Mouse (Mus musculus): Measurements from ENCODE around the gene Tdp1.
"Not testable (repeated sequence)": the region's sequence is repeated elsewhere in the genome, so short reads cannot be mapped to it uniquely, and the experiment has no call there.

Tdp1 gene

DNA sequence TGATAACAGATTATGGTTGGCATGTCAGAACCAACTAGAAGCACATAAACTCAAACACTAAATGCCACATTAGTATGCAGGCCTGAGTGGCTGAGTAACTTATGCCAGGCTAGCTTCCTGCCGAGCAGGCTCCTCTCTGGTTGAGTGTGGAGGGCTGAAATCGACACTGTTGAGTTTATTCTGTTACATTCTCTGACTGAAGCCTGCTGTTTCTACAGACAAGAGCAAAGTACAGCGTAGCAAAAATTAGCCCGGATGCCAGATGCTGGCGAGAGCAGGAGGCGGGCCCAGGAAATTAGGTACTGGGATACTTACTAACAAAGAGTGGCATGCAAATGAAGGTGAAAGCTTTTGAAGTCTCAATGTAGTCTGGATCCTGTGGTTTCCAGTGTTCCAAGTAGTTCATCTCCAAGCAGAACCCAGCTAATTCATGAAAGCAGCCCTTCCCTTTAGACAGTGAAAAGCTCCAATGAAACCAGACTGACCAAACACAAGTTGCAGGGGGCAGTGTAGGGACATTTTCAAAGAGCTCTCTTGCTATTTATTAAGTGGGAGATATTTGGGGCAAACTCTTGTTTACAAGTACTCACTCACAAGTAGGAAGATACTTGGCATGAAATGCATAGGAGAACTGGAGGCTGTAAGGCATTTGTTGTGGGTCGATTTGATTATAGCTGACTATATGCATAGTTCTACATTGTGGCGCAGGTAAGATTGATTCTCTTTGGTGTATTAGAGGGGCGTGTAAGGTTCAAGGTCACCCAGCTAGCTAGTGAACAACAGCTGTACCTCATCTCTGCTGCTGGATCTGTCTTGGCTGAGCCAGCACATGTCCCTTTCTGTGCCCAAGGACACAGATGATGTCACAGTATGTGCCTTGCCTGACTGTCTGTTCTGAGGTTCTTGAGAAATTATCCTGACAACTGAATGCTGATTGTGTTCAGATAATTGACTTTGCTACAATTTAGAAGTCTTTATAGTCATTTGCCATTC, 74.0 kb downstream of the Tdp1 start:
- no peak for DNase-seq

- DNase-seq = peak; percentile 67
These were observed 75.0 kb downstream of the Tdp1 start for GRCm38 (mm10) chr12:99959291-99959690.

- peak; percentile 67 for DNase-seq
These were observed 75.6 kb downstream of the Tdp1 start for GRCm38 (mm10) chr12:99959930-99960329.

GRCm38 (mm10) chr12:99960675-99961074, 76.4 kb downstream of the Tdp1 start:
- no peak for DNase-seq

- DNase-seq = peak; percentile 81
These were observed 80.2 kb downstream of the Tdp1 start, which contains the start of gene Kcnk13 for GRCm38 (mm10) chr12:99964301-99965202. TSS of gene Kcnk13 (plus strand) at chr12:99964499.

- peak; percentile 53 for DNase-seq
These were observed 81.1 kb downstream of the Tdp1 start for GRCm38 (mm10) chr12:99965203-99966115.

GRCm38 (mm10) chr12:99966116-99966770, 81.9 kb downstream of the Tdp1 start:
- no peak for DNase-seq

GRCm38 (mm10) chr12:99966881-99967363, 82.6 kb downstream of the Tdp1 start:
- DNase-seq = peak; percentile 57

GRCm38 (mm10) chr12:99969906-99970305, 85.6 kb downstream of the Tdp1 start:
- no peak for DNase-seq

DNA sequence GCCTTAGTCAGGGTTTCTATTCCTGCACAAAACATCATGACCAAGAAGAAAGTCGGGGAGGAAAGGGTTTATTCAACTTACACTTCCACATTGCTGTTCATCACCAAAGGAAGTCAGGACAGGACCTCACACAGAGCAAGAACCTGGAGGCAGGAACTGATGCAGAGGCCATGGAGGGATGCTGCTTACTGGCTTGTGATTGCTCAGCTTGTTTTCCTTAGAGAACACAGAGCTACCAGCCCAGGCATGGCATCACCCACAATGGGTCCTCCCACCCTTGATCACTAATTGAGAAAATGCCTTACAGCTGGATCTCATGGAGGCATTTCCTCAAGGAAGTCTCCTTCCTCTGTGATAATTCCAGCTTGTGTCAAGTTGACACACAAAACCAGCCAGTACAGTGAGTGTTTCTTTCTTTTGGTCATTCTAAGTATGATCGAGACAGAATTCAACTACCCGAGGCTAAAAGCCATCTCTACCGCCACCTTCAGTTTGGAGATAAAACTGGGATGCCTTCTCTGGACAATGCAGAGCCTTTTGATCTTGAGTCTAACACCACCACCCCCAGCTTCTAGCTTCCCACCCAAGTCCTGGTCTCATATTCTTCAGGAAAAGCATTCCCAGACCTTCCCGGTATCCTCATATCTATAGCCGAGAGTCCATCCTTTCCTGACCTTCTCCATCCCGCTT, 87.0 kb downstream of the Tdp1 start:
- DNase-seq = not testable (repeated sequence)

GRCm38 (mm10) chr12:99972825-99973224, 88.5 kb downstream of the Tdp1 start:
- no peak for DNase-seq

- no peak for DNase-seq
These were observed 89.3 kb downstream of the Tdp1 start for GRCm38 (mm10) chr12:99973659-99974058.

- no peak for DNase-seq
These were observed 95.2 kb downstream of the Tdp1 start for GRCm38 (mm10) chr12:99979541-99979940.

DNA sequence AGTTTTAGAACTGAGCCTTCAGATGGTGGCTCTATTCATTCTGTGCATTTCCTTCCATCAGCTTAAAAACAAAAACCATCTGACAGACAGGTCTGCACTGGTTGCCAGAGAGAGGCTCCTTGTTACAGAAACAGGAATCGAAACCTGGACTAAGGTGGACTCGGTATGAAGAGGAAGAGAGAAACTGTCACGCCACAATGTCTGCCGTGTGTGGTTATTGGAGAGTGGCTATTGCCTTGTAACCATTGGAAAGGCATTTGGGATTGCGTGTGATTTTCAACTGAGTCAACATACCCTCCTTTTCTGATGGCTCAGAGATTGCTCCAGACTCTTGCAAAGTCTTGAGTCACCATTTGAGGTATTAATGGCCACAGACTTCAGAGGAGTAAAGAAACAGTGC, 102.5 kb downstream of the Tdp1 start:
- DNase-seq = no peak

DNA sequence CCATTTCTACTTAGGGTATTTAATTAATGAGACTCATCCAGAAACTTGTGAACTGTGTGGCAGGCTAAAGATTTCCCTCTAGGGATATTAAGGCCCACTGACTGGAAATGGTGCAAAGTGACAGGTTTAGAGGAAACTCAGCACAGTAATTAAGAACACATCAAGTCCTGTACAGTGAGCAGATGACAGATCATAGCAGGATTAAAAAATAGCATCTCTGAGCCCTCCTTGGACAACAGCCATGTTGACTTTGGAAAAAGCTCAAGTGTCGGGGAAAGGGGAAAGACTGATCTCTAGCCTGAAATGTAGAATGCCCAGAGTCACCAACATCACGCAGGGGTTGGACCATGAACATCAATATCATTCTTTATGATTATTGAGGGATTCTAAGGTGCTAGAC, 103.8 kb downstream of the Tdp1 start:
- DNase-seq = peak; percentile 29

DNA sequence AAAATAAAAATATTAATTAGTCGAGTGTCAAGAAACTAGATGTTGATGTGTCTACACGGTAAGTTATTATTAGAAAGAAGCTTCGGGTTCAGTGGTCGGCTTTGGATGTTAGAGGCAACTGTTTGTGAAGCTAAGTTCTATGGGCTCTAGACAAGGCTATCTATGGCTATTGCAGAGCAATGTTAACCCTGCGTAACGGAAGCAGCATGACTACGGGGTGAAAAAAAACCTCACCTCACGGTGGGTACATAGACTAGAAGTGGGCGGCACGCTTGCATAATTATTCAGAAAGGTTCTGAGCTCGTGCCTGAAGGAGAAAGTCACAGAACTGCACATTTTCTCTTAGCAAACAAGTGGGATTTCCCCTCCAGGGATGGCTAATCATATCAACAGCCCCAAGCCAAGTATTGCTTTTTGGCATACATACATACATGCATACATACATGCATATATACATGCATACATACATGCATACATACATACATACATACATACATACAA, 108.1 kb downstream of the Tdp1 start:
- DNase-seq = no peak

DNA sequence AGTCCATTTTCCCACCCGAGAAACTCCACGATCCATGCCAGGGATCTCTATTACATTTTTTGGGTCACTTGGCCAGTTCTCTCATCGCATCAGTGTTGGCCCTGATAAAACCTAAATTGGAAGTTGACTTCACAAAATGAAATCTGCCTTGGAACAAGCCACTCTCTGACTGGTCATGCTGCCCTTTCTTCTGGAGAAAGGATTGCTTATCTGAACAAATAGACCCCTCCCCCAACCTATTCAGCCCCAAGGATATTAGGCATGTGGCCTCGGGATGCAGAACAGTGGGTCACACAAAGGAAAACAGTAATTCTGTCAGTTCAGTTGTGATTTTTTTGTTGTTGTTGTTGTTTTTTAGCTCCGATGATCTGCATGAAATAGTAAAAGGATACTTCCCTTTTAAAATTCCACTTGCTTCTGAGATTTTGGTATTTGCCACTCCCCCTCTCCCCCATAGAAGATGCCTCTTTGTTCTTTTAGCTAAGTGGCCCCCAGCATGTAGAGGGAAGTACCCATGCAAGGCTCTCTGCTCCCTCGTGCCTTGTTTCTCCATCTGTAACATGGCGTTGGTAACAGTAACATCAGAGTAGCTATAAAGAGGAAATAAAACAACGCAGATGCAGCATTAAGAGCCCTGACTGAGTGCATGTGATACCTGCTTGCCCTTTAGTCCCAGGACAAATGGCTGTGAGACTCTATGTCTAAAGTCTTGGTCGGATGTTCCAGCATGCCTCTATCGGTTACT, 109.0 kb downstream of the Tdp1 start:
- DNase-seq = no peak

DNA sequence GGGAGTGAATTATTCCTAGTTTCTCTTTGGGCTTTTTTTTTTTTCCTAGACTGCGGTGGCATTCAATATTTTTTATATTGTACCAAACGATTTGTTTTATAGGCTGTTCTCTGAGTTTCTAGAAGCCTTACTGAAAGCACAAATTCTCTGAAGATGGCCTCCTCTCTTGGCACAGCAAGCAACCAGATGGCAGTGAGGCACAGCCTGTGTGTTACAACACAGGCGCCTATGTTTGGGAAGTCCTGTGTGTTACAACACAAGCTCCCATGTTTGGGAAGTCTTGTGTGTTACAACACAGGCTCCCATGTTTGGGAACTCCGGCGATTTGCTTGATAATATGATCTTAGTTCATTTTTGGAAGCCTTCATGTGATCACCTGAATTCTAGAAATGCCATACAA, 111.6 kb downstream of the Tdp1 start:
- DNase-seq = no peak

- no peak for DNase-seq
These were observed 115.4 kb downstream of the Tdp1 start for GRCm38 (mm10) chr12:99999726-100000125.

- no peak for DNase-seq
These were observed 116.1 kb downstream of the Tdp1 start for GRCm38 (mm10) chr12:100000381-100000780.
